Mouse (Mus musculus) heart, postnatal 0 days (tissue): Measurements from ENCODE around the gene B630019K06Rik. TPM values are rescaled to one million over a fixed set of nuclear protein-coding genes. Genes with fewer than 3 reads are reported as not detected.

ENCODE experiments used
- ATAC-seq: fragments of 200-750 bp; cut with Nextera tagmentation; 2 replicates; pipeline ENCODE4 v1.8.0; 2017; ENCODE audit warnings: low read depth, moderate number of reproducible peaks, moderate library complexity; ENCODE audit not compliant: insufficient read depth
- DNase-seq: peaks from one replicate; pipeline ENCODE4 v3.0.0-alpha.2; 2016; ENCODE audit warnings: low spot score
- H3K27ac ChIP-seq: fragments of 300-500 bp; sonication (generic); 2 replicates; pipeline ENCODE4 v1.5.1; 2014; ENCODE audit warnings: low read depth, mild to moderate bottlenecking
- H3K27me3 ChIP-seq: fragments of 300-500 bp; sonication (generic); 2 replicates; pipeline ENCODE4 v1.6.1; 2014; ENCODE audit warnings: low read length, mixed read lengths; ENCODE audit not compliant: control insufficient read depth, insufficient read depth
- H3K36me3 ChIP-seq: fragments of 300-500 bp; sonication (generic); replicated peaks from 2 replicates; pipeline ENCODE4 v1.6.1; 2014; ENCODE audit warnings: low read length, mixed read lengths; ENCODE audit not compliant: control insufficient read depth, insufficient read depth
- H3K4me1 ChIP-seq: fragments of 300-500 bp; sonication (generic); 2 replicates; pipeline ENCODE4 v1.6.1; 2014; ENCODE audit warnings: antibody characterized with exemption; ENCODE audit not compliant: control insufficient read depth, insufficient read depth
- H3K4me2 ChIP-seq: fragments of 300-500 bp; sonication (generic); 2 replicates; pipeline ENCODE4 v1.6.1; 2014; ENCODE audit warnings: low read depth, mild to moderate bottlenecking, low read length, moderate library complexity
- H3K4me3 ChIP-seq: fragments of 300-500 bp; sonication (generic); 2 replicates; pipeline ENCODE4 v1.5.1; 2014; ENCODE audit warnings: low read depth, low read length
- H3K9ac ChIP-seq: fragments of 300-500 bp; sonication (generic); replicated peaks from 2 replicates; pipeline ENCODE4 v1.6.1; 2014; ENCODE audit warnings: low read depth, low read length, mixed read lengths
- H3K9me3 ChIP-seq: fragments of 300-500 bp; sonication (generic); replicated peaks from 2 replicates; pipeline ENCODE4 v1.6.1; 2016; ENCODE audit warnings: low read length; ENCODE audit not compliant: control insufficient read depth
- CTCF ChIP-seq: IDR thresholded peaks from 2 replicates; pipeline ENCODE4 v1.5.1; 2016; ENCODE audit warnings: antibody characterized with exemption, control low read depth, low read depth
- EP300 ChIP-seq: IDR thresholded peaks from 2 replicates; pipeline ENCODE4 v1.6.1; 2016; ENCODE audit warnings: antibody characterized with exemption, low read depth
- WGBS: fragments of 180-500 bp; shearing (Covaris S2); extraction: QIAGEN DNeasy Blood & Tissue Kit; methylation state at CpG from one replicate; pipeline ENCODE4 v1.1.7; 2014; 5-methylcytosine and 5-hydroxymethylcytosine counted together
- polyA plus RNA-seq: library from polyadenylated mRNA; unstranded; fragments of >200 nt; fragmentation: Nextera tagmentation; extraction: Ambion mirVana; gene quantifications from 2 replicates; pipeline ENCODE4 v1.2.1, GENCODE M21; 2015
- total RNA-seq: library from RNA; depleted of rRNA; stranded (reverse); fragments of >200 nt; gene quantifications from 2 replicates; pipeline ENCODE4 v1.2.3, GENCODE M21; 2014; ENCODE audit warnings: low replicate concordance

The B630019K06Rik gene
- total and polyA plus RNA-seq, 2 experiments from 2014 or later = 0.92 to 3.8 TPM

- Histone ChIP-seq H3K4me1 (no peaks in the 10 kb centered on the region), H3K36me3 (no peaks in the 10 kb centered on the region), H3K4me2 (peak overlapping the region; percentile 79), H3K27ac (no peak overlapping the region), H3K9ac (peak overlapping the region; percentile 58; the same call in 1 of the 2 replicates), H3K9me3 (no peaks in the 10 kb centered on the region), H3K27me3 (peaks cover 9% of the 10 kb centered on the region; the same call in 1 of the 2 replicates), H3K4me3 (peak overlapping the region; percentile 55)
- 29% methylated on average over 6 of the region's 9 CpGs for WGBS
- TF ChIP-seq CTCF (no peak), EP300 (no peak)
- DNase-seq (no peak), ATAC-seq (no peak)
Measured at GRCm38 (mm10) chrX:8891975-8892342, 223 bp upstream of the B630019K06Rik start.

- DNase-seq = no peak
- peak overlapping the region; percentile 79 for H3K4me2 ChIP-seq
- H3K36me3 ChIP-seq = no peaks in the 10 kb centered on the region
- H3K27me3 ChIP-seq = peaks cover 9% of the 10 kb centered on the region; the same call in 1 of the 2 replicates
- H3K9me3 ChIP-seq = no peaks in the 10 kb centered on the region
- H3K4me3 ChIP-seq = peak overlapping the region; percentile 55
- ATAC-seq = peak; percentile 51
- 0 out of 2 replicates have a peak overlapping the region, but pooled peaks have one; percentile 30 for H3K27ac ChIP-seq
- TF ChIP-seq CTCF (no peak), EP300 (no peak)
- H3K4me1 ChIP-seq = no peaks in the 10 kb centered on the region
- H3K9ac ChIP-seq = peak overlapping the region; percentile 58
- 8% methylated on average over 18 of the region's 42 CpGs for WGBS
Measured at GRCm38 (mm10) chrX:8893182-8893651, 1.0 kb downstream of the B630019K06Rik start.

- no peak for DNase-seq
- no peak overlapping the region for H3K9ac ChIP-seq
- no peak for TF ChIP-seq CTCF
- TF ChIP-seq EP300 = no peak
- no peak overlapping the region for H3K27ac ChIP-seq
- no peak overlapping the region for H3K4me2 ChIP-seq
- 68% methylated on average over 4 of the region's 4 CpGs for WGBS
- no peaks in the 10 kb centered on the region for H3K4me1 ChIP-seq
- H3K36me3 ChIP-seq = no peaks in the 10 kb centered on the region
- no peaks in the 10 kb centered on the region for H3K27me3 ChIP-seq
- ATAC-seq = no peak
- no peak overlapping the region for H3K4me3 ChIP-seq
- no peaks in the 10 kb centered on the region for H3K9me3 ChIP-seq
Measured at GRCm38 (mm10) chrX:8900823-8901222, 8.6 kb downstream of the B630019K06Rik start.

GRCm38 (mm10) chrX:8901906-8902472, 9.8 kb downstream of the B630019K06Rik start:
- WGBS = 30% methylated on average over 7 of the region's 7 CpGs
- Histone ChIP-seq H3K4me3 (no peak overlapping the region), H3K9me3 (no peaks in the 10 kb centered on the region), H3K27ac (no peak overlapping the region), H3K4me2 (no peak overlapping the region), H3K27me3 (no peaks in the 10 kb centered on the region), H3K4me1 (no peaks in the 10 kb centered on the region), H3K9ac (no peak overlapping the region), H3K36me3 (no peaks in the 10 kb centered on the region)
- ATAC-seq (no peak), DNase-seq (no peak)
- TF ChIP-seq CTCF (no peak), EP300 (no peak)

GRCm38 (mm10) chrX:8921080-8921479, 28.9 kb downstream of the B630019K06Rik start:
- Histone ChIP-seq H3K36me3 (no peaks in the 10 kb centered on the region), H3K27ac (no peak overlapping the region), H3K9ac (no peak overlapping the region), H3K4me2 (no peak overlapping the region), H3K4me1 (no peaks in the 10 kb centered on the region), H3K9me3 (no peaks in the 10 kb centered on the region), H3K4me3 (no peak overlapping the region), H3K27me3 (no peaks in the 10 kb centered on the region)
- TF ChIP-seq CTCF (no peak), EP300 (no peak)
- DNase-seq (no peak), ATAC-seq (no peak)
- WGBS = 64% methylated on average over 4 of the region's 4 CpGs
